Mouse (Mus musculus) limb, embryonic 10.5 days (tissue): Measurements from ENCODE around the gene Slc2a9. TPM values are rescaled to one million over a fixed set of nuclear protein-coding genes. Genes with fewer than 3 reads are reported as not detected.
A peak's percentile ranks its signal among the peaks of the same experiment; 100 is the strongest.

ENCODE experiments used
- DNase-seq: peaks from one replicate; pipeline ENCODE4 v3.0.0-alpha.2; 2017; ENCODE audit warnings: low spot score
- H3K27ac ChIP-seq: fragments of 300-500 bp; sonication (generic); 2 replicates; pipeline ENCODE4 v1.5.1; 2016; ENCODE audit warnings: mild to moderate bottlenecking
- H3K27me3 ChIP-seq: fragments of 300-500 bp; sonication (generic); 2 replicates; pipeline ENCODE4 v1.6.1; 2016; ENCODE audit warnings: low read depth, mild to moderate bottlenecking; ENCODE audit not compliant: poor library complexity, severe bottlenecking
- H3K36me3 ChIP-seq: fragments of 300-500 bp; sonication (generic); 2 replicates; pipeline ENCODE4 v1.6.1; 2016; ENCODE audit warnings: mild to moderate bottlenecking, moderate library complexity
- H3K4me1 ChIP-seq: fragments of 300-500 bp; sonication (generic); 2 replicates; pipeline ENCODE4 v1.6.1; 2016
- H3K4me3 ChIP-seq: fragments of 300-500 bp; sonication (generic); 2 replicates; pipeline ENCODE4 v1.5.1; 2016; ENCODE audit warnings: mild to moderate bottlenecking, moderate library complexity
- H3K9me3 ChIP-seq: fragments of 300-500 bp; sonication (generic); replicated peaks from 2 replicates; pipeline ENCODE4 v1.6.1; 2016; ENCODE audit warnings: mild to moderate bottlenecking
- WGBS: fragments of 180-500 bp; shearing (Covaris S2); methylation state at CpG from one replicate; pipeline ENCODE4 v1.1.7; 2016; 5-methylcytosine and 5-hydroxymethylcytosine counted together
- polyA plus RNA-seq: library from polyadenylated mRNA; unstranded; fragments of >200 nt; fragmentation: Nextera tagmentation; extraction: Ambion mirVana; gene quantifications from 2 replicates; pipeline ENCODE4 v1.2.1, GENCODE M21; 2016

The Slc2a9 gene
- polyA plus RNA-seq, 1 experiment from 2014 or later, result 0.13 TPM

DNA sequence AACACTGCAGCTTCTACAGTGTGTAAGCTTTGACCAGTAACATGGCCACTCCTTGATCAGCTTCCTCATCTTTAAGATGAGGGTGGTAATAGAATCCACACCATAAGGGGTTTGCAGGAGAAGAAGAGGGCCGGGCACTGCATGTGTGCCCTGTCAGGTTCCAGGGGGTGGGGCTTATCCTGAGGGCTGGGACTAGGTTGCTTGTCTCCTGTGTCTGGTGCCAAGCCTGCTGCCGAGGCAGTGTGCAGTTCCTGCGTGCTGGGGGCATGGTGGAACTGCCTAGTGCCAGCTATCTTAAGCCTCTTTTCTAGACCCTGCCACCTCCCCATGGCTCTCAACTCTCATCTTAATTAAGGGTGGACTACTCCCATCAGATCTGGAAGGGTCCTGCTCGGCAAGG lies 23.9 kb downstream of the Slc2a9 start:
- no peak overlapping the region for H3K4me3 ChIP-seq
- no peak overlapping the region for H3K27ac ChIP-seq
- H3K4me1 ChIP-seq, result peaks cover 32% of the 10 kb centered on the region
- DNase-seq, result no peak
- 64% methylated on average over 4 of the region's 4 CpGs for WGBS
- no peaks in the 10 kb centered on the region for H3K36me3 ChIP-seq
- no peaks in the 10 kb centered on the region for H3K27me3 ChIP-seq
- no peaks in the 10 kb centered on the region for H3K9me3 ChIP-seq

DNA sequence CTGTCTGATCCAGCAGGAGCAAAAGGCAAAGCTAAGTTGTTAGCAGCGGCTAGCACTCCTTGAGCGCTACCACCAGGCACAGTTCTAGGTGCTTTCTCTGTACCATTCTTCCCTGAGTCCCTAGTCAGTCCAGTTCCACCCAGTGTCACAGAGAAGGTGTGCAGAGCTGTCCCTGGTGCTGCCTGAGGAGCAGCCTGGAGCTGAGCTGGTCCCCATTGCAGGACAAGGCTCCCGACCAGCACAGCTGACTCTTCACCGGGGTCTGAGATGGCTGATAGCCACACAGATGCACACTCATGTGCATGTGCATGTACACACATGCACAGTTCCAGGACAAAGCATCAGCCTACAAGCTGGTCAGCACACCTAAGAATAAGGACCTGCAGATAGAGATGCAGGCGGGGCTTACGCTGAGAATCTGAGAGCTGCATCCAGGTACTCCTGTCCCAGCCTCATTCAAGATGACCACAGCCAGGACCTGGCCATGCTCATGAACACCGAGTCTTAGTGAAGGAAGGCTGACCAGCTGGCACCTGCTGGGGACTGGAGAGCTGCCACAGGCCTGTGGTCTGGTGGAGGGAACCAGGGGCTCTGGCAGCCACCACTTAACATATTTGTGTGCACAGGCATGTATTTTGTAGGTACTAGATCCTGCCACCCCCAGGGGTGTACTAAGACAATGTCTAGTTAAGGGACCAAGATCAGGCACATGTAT lies 25.1 kb downstream of the Slc2a9 start:
- Histone ChIP-seq H3K27ac (no peak overlapping the region), H3K9me3 (no peaks in the 10 kb centered on the region), H3K36me3 (no peaks in the 10 kb centered on the region), H3K4me1 (peaks cover 29% of the 10 kb centered on the region), H3K27me3 (no peaks in the 10 kb centered on the region), H3K4me3 (no peak overlapping the region)
- 81% methylated on average over 7 of the region's 7 CpGs for WGBS
- DNase-seq, result no peak

DNA sequence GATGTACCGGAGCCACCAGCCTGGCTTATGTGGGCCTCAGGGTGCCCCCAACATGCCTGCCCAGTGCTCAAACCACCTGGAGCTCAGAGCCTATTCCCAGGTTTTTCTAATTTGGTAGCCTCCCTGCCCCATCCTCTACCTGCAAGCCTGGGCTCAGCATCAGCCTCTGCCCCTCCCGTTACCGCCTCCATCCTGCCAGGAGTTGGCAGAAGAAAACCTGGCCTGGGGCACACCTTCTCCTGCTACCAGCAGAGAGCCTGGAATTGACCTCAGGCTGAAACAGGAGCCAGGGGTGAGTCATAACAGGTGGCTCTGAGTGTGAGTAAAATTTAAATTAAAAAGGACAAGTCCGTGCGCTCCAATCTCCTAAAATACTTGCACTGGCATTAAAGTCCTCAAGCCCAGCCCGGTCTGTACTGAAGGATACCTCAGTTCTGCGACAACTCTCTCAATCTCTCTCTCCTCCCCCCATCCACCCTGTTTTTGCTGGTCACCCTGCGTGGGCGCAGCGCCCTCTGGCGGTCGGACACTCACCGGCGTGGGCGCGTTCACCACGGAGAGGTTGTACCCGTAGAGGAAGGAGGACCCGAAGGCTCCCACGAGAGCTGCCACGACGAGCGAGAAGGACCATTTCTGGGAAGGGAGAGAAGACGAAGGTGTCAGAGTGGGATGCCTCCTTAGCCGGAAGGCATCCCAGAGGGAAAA lies 25.9 kb downstream of the Slc2a9 start:
- WGBS, result 91% methylated on average over 25 of the region's 25 CpGs
- Histone ChIP-seq H3K27me3 (no peaks in the 10 kb centered on the region), H3K27ac (no peak overlapping the region), H3K36me3 (no peaks in the 10 kb centered on the region), H3K4me1 (peaks cover 26% of the 10 kb centered on the region), H3K4me3 (no peak overlapping the region), H3K9me3 (no peaks in the 10 kb centered on the region)
- DNase-seq, result no peak

DNA sequence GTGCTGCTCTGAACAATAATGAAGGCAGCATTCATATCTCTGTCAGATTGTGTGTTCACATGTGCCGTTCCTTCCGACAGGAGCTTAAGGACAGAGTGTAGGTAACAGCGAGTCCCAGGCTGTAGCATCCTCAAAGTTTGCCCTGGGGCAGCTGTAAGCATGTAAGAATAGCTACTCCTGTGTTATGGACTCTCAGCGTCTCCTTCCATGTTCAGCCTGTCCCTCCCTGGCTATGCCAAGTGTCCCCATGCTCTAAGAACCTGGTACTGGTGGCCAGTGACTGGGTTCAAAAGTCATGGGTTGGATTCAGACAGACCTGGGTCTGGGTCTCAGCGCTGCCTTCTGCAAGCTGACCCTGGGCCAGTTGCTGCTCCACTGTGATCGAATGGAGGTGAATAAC lies 32.1 kb downstream of the Slc2a9 start:
- H3K4me1 ChIP-seq, result no peaks in the 10 kb centered on the region
- H3K4me3 ChIP-seq, result no peak overlapping the region
- no peak for DNase-seq
- WGBS, result 84% methylated on average over 6 of the region's 6 CpGs
- H3K27me3 ChIP-seq, result no peaks in the 10 kb centered on the region
- no peaks in the 10 kb centered on the region for H3K36me3 ChIP-seq
- no peaks in the 10 kb centered on the region for H3K9me3 ChIP-seq
- no peak overlapping the region for H3K27ac ChIP-seq

DNA sequence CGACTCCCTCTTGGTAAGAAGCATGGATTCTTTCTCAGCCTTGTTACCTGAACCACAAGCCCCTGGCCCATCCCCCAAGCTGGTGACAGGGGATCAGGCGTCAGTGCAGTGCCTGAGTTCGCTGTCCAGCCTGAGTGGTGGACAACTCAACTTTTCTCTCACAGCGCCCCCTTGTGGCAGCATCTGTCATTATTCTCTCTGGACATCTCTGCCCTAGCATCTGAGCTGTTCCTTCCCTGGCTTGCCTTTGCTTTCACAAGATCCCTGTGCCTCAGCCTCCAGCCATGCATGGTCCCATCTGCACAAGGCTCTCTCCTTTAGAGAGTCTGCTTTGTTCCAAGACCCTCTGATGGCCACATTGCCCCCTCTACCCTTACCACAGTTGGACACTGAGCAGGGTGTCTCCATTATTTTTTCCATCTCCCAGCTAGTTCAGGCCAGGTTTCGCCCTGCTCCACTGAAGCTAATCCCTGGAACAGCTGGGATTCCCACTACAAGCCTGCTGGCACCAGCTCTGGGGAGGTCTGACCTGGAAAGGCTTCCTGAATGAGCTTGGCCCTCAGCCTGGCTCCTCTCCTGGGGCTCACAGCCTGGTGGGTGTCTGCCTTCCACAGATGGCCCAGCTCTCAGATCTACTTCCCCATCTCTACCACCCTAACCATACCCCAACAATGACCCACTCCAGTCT lies 32.9 kb downstream of the Slc2a9 start:
- H3K9me3 ChIP-seq, result no peaks in the 10 kb centered on the region
- H3K27ac ChIP-seq, result no peak overlapping the region
- H3K27me3 ChIP-seq, result no peaks in the 10 kb centered on the region
- no peak overlapping the region for H3K4me3 ChIP-seq
- DNase-seq, result peak; percentile 93
- no peaks in the 10 kb centered on the region for H3K36me3 ChIP-seq
- 24% methylated on average over 5 of the region's 5 CpGs for WGBS
- no peaks in the 10 kb centered on the region for H3K4me1 ChIP-seq

DNA sequence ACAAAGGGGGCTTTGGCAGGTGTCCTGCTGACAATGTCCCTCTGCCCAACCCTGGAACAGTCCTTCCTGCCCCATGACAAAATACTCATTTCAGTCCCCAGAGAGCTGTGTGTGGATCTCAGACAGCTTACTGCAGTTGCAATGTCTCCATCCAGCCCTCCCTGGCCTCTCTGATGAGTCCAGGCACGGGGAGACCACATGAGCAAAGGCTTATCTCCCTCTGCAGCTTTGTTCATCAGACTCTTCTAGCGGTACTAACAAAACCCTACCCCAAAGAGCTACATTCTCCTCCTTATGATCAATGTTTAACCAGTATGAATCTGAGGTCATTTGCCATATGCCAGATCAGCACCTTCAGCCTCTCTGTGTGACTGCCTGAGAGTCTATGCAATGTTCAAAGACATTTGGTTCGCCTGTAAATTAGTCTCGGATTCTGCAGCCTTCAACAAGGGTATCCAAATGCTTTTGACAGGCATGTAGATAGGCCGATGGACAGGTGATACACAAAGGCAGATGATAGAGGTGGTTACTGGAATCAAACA lies 36.3 kb downstream of the Slc2a9 start:
- no peaks in the 10 kb centered on the region for H3K4me1 ChIP-seq
- DNase-seq, result no peak
- WGBS, result 86% methylated on average over 5 of the region's 5 CpGs

DNA sequence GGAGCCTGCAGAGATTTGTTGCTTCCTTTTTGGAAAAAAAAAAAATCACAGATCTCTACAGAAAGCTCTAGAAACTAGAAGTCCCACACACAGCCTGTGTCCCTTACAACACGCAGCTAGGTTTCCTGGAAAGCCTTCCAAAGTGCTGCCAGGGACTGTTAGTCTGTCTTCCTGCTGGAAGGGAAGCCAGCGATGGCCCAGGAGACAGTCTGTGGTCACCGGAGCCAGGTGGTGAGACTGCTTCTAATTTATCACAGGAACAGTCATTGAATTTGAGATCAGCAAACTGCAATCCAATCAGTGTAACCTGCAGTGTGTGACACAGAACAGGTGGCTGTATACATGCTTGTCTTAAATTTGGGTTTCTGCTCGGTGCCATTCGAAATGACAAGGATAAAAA lies 41.7 kb downstream of the Slc2a9 start:
- 90% methylated on average over 5 of the region's 5 CpGs for WGBS
- Histone ChIP-seq H3K27ac (no peak overlapping the region), H3K36me3 (no peaks in the 10 kb centered on the region), H3K27me3 (no peaks in the 10 kb centered on the region), H3K4me3 (no peak overlapping the region), H3K9me3 (no peaks in the 10 kb centered on the region), H3K4me1 (no peaks in the 10 kb centered on the region)
- DNase-seq, result no peak

More for the DNA sequence above, 36.3 kb downstream of the Slc2a9 start:
- Histone ChIP-seq H3K27me3 (no peaks in the 10 kb centered on the region), H3K9me3 (no peaks in the 10 kb centered on the region), H3K36me3 (no peaks in the 10 kb centered on the region), H3K27ac (no peak overlapping the region), H3K4me3 (no peak overlapping the region)

DNA sequence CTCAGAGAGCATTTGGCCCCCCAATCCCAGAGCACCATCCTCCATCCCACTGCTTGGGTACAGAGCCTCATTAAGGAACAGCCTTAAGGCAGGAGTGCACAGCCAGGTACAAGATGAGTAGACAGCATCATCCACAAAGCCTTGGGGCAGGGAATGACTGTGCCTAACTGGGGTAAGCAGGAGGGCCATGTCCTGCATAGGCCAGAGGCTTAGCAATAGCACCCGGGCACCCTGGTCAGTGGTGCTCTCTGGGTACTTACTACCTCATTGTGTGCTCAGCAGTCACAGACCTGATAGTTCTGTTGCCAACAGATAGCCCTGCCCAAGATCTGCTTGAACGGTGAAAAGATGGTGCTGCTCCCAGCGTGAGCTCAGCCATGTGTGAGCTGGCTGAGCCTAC lies 52.0 kb downstream of the Slc2a9 start:
- DNase-seq, result no peak
- Histone ChIP-seq H3K4me3 (no peak overlapping the region), H3K27me3 (no peaks in the 10 kb centered on the region), H3K9me3 (no peaks in the 10 kb centered on the region), H3K36me3 (no peaks in the 10 kb centered on the region), H3K27ac (no peak overlapping the region), H3K4me1 (no peaks in the 10 kb centered on the region)
- WGBS, result 82% methylated on average over 3 of the region's 3 CpGs

DNA sequence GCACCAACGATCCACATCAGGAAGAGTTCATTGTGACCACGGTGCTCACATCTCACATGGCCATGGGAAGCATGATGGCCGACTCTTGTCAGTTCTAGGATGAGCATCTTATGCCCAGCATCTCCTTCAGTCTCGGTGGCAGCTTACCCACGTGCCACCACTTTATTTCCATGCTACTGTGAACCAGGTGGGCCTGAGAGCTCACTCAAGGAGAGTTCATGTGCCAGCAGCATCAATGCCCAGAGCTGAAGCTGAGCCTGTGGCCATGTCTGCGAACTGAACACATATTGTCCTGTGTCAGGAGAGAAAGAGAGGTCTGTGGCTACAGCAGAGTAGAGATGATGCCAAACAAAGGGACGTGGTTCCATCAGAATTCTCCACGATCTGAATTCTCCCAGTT lies 53.3 kb downstream of the Slc2a9 start:
- Histone ChIP-seq H3K4me1 (no peaks in the 10 kb centered on the region), H3K27ac (no peak overlapping the region), H3K36me3 (no peaks in the 10 kb centered on the region), H3K27me3 (no peaks in the 10 kb centered on the region), H3K4me3 (no peak overlapping the region), H3K9me3 (no peaks in the 10 kb centered on the region)
- DNase-seq, result no peak
- 90% methylated on average over 8 of the region's 8 CpGs for WGBS

DNA sequence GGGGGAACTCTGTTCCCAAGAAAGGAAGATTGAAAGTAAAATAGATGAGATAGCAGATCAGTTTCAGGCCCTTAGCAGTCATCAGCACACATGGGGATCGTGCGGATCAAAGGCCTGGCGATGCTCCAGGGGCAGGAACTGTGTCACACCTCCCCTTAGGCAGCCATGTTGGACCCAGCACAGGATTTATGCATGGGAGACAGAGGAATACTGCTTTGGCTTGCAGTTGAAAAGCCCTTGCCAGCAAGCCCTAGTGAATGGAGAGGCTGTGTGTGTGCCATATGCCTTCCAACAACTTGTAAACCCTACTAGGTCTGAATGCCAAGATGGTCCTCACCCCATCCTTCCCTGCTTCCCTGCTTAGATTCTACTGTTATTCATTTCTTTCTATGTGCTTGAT lies 54.8 kb downstream of the Slc2a9 start:
- no peak for DNase-seq
- H3K9me3 ChIP-seq, result no peaks in the 10 kb centered on the region
- H3K4me1 ChIP-seq, result no peaks in the 10 kb centered on the region
- WGBS, result 92% methylated on average over 3 of the region's 3 CpGs
- no peak overlapping the region for H3K27ac ChIP-seq
- no peaks in the 10 kb centered on the region for H3K27me3 ChIP-seq
- H3K4me3 ChIP-seq, result no peak overlapping the region
- no peaks in the 10 kb centered on the region for H3K36me3 ChIP-seq

DNA sequence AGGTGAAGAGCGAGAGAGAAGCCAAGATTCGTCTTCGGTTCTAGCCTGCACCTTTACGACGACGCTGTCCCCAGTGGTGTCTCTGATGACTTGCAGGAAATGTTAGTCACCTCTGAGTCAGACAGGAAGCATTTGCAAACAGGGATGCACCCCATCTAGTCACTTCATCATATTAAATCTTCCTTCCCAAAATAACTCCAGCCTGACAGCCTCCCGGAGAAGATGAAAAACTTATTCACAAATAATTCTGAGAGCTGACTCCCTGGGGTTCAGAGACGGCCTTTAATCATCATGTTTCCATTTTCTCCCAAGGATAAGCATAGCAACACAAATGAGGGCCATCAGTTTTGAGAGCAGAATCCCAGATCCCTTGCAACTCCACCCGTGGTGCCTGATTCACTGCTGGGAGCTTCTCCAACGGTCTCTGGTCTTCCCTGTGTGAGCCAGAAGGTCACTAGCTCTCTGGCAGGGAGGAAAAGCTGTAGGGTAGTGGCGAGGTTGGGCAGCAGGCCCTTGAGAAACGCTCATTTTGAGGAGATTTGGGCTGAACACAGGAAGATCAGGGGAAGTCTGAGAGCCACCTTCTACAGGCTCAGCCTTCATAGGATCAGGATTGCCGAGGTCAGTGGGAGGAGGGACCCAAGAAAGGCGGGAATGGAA lies 56.5 kb downstream of the Slc2a9 start:
- Histone ChIP-seq H3K36me3 (no peaks in the 10 kb centered on the region), H3K4me3 (no peak overlapping the region), H3K27me3 (no peaks in the 10 kb centered on the region), H3K9me3 (no peaks in the 10 kb centered on the region), H3K4me1 (no peaks in the 10 kb centered on the region), H3K27ac (no peak overlapping the region)
- no peak for DNase-seq
- 73% methylated on average over 14 of the region's 14 CpGs for WGBS

DNA sequence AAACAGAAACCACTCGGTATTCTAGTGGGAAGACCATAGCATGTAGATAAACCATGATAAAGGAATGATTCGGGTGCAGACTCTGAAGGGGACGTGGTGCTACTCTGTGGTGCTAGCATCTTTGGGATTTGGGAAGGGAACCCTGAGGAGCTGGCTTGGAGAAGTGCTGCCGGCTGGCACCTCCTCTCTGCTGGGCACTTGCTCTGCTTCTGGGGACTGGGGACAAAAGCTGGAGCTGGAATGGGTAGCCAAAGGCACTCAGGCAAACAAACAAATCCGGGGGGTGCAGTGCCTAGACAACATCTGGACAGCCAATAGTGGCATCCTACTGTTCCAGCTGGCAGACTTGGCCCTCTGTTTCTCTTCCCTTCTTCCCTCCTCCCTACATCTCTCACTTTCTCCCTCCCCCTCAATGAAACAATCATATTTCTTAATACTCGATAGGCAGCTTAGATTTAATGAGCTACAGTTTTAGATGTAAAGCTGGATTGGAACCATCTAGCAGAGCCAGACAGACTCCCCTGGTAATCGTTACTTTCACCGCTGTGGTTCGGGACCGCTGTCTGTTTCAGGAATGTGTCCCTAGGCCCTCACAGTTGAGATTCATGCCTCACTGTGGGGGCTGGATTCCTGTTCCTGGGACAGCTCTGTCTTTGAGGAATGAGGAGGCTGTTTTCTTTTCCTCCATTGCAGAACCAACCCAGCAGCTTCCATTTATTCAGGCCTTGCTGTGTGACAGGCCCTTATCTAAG lies 61.7 kb downstream of the Slc2a9 start:
- DNase-seq, result no peak
- H3K4me3 ChIP-seq, result no peak overlapping the region
- H3K27me3 ChIP-seq, result no peaks in the 10 kb centered on the region
- no peak overlapping the region for H3K27ac ChIP-seq
- no peaks in the 10 kb centered on the region for H3K4me1 ChIP-seq
- WGBS, result 80% methylated on average over 10 of the region's 10 CpGs
- H3K36me3 ChIP-seq, result no peaks in the 10 kb centered on the region
- H3K9me3 ChIP-seq, result no peaks in the 10 kb centered on the region
